Mouse (Mus musculus): Measurements from ENCODE around the gene Phc3. TPM values are rescaled to one million over a fixed set of nuclear protein-coding genes. Genes with fewer than 3 reads are reported as not detected.

Phc3 gene
- polyA plus RNA-seq, 1 experiment, result 62.1 TPM

DNA sequence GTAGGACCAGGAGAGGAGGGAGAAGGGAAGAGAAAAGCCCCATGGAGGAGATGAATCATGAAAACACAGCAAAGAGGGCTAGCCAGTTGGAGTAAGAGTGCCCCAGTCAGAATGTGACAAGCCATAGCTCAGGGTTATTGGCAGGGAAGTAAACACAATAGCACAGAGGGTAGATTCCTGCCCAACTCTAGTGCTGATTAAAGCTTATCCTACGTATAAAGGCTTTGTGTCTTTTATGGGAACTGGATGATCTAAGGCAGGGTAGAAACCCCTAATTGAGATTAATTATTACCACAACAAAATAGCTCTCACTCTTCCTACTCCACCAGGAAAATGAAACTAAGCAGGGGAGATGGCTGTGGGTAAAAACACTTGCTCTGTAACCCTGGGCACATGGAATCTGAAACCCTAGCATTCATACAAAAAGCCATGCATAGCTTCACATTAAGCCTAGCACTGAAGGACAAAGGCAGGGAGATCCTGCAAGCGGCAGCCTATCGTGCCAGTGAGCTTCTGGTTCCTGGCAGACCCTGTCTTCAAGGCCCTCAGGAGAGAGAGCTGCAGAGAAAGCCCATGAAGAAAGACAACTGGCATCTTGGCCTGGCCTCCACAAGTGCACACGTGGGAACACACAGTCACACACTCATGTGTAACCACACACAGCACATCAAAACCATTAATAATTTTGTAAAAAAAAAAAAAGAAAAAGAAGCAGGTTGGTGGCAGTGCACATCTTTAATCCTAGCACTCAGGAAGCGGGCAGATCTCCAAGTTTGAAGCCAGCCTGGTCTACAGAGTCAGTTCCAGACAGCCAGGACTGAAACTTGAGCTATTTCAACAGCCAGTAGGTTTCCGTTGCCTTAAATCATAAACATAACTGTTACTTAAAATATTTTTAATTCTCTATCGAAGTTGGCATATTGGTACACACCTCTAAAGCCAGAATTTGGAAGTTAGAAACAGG is 9.1 kb downstream of the Phc3 start:
- Histone ChIP-seq H3K4me3 (ENCODE audit: control insufficient read depth, insufficient read depth, low read length) (no peak overlapping the region), H3K27ac (ENCODE audit: control insufficient read depth, insufficient read depth, low read length) (no peak overlapping the region), H3K4me1 (replicated peaks; ENCODE audit: control insufficient read depth, insufficient read depth, low read length) (no peaks in the 10 kb centered on the region), H3K27me3 (ENCODE audit: control insufficient read depth, insufficient read depth, low read length) (no peaks in the 10 kb centered on the region), H3K36me3 (ENCODE audit: control insufficient read depth, insufficient read depth, low read length) (peaks cover 77% of the 10 kb centered on the region)
- no peak for DNase-seq
- no peak for TF ChIP-seq CTCF (IDR thresholded peaks at IDR 0.05; ENCODE audit: borderline replicate concordance, control insufficient read depth, extremely low read depth, insufficient read depth, low read length, poor library complexity)
- no peak for TF ChIP-seq POLR2A (IDR thresholded peaks at IDR 0.05; ENCODE audit: control insufficient read depth, extremely low read depth, insufficient read depth, low read length, poor library complexity)
- WGBS, result 94% methylated on average over 7 of the region's 7 CpGs

DNA sequence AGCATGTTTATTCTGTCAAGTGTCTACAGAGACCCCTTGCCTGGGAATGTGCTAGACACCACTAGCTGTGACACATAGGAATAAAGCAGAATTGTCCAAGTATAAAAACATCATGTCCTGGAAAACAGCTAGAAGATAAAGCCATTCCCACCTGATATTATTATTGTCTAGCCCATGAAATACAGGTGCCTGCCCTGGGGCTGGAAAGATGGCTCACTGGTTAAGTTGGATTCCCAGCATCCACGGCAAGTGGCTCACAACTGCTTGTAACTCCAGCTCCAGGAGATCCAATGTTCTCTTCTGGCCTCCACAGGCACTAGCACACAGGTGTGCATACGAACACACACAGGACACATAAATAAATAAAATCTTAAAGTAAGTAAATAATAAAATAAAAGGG is 10.5 kb downstream of the Phc3 start:
- H3K4me1 ChIP-seq (replicated peaks; ENCODE audit: control insufficient read depth, insufficient read depth, low read length), result no peaks in the 10 kb centered on the region
- H3K4me3 ChIP-seq (ENCODE audit: control insufficient read depth, insufficient read depth, low read length), result no peak overlapping the region
- H3K27ac ChIP-seq (ENCODE audit: control insufficient read depth, insufficient read depth, low read length), result no peak overlapping the region
- 96% methylated on average over 2 of the region's 2 CpGs for WGBS
- no peaks in the 10 kb centered on the region for H3K27me3 ChIP-seq (ENCODE audit: control insufficient read depth, insufficient read depth, low read length)
- TF ChIP-seq CTCF (IDR thresholded peaks at IDR 0.05; ENCODE audit: borderline replicate concordance, control insufficient read depth, extremely low read depth, insufficient read depth, low read length, poor library complexity) (no peak), POLR2A (IDR thresholded peaks at IDR 0.05; ENCODE audit: control insufficient read depth, extremely low read depth, insufficient read depth, low read length, poor library complexity) (no peak)
- peaks cover 79% of the 10 kb centered on the region for H3K36me3 ChIP-seq (ENCODE audit: control insufficient read depth, insufficient read depth, low read length)
- DNase-seq, result no peak

DNA sequence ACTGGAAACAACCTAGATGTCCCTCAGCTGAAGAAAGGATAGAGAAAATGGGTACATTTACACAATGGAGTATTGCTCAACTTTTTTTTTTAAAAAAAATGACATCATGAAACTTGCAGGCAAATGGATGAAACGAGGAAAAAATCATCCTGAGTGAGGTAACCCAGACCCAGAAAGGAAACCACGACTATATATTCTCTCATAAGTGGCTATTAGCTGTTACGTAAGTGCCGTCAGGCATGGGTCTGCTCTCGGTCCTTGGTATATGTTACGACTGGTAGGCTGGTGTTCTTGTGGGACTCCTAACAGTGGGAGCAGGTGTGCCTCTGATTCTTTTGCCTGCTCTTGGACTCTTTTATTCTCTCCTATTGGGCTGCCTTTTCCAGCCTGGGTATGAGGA is 12.9 kb downstream of the Phc3 start:
- Histone ChIP-seq H3K27me3 (ENCODE audit: control insufficient read depth, insufficient read depth, low read length) (no peaks in the 10 kb centered on the region), H3K4me3 (ENCODE audit: control insufficient read depth, insufficient read depth, low read length) (no peak overlapping the region), H3K4me1 (replicated peaks; ENCODE audit: control insufficient read depth, insufficient read depth, low read length) (no peaks in the 10 kb centered on the region), H3K36me3 (ENCODE audit: control insufficient read depth, insufficient read depth, low read length) (peaks cover 62% of the 10 kb centered on the region), H3K27ac (ENCODE audit: control insufficient read depth, insufficient read depth, low read length) (no peak overlapping the region)
- no peak for DNase-seq
- WGBS, result 87% methylated on average over 6 of the region's 6 CpGs
- TF ChIP-seq POLR2A (IDR thresholded peaks at IDR 0.05; ENCODE audit: control insufficient read depth, extremely low read depth, insufficient read depth, low read length, poor library complexity) (no peak), CTCF (IDR thresholded peaks at IDR 0.05; ENCODE audit: borderline replicate concordance, control insufficient read depth, extremely low read depth, insufficient read depth, low read length, poor library complexity) (no peak)

DNA sequence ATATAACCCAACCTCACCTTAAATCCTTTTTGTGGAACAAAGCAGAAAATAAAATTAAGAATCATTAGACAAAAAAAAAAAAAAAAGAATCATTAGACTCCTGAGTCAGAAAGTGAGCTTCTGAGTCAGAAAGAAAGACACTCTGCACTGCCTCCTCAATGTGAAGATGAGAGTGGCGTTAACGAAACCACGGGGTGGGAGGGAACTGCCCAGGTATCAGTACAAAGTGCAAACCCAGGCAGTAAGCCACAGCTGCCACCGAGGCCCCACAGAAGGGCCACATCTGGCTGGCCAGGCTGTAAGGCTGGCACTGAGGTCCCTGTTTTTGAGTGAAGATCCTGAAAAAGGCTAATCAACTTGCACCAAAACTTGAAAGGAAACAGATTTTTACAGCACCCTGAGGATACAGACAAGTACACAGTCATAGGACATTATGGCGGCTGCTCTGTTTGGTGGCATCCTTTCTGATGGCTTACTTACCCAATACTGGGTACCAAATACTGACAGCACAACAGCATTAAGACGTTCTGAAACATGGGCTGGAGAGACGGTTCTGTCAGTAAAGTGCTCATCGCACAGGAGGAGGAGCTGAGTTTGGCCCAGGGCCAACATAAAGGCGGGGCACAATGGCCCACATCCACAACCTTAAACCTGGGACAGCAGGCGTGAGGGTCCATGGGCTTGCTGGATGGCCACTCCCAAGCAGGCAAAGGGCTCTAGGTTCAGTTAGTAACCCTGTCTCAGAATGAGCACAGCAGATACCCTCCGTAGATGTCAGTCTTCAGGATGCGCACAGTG is 16.7 kb downstream of the Phc3 start:
- no peaks in the 10 kb centered on the region for H3K4me1 ChIP-seq (replicated peaks; ENCODE audit: control insufficient read depth, insufficient read depth, low read length)
- H3K27ac ChIP-seq (ENCODE audit: control insufficient read depth, insufficient read depth, low read length), result no peak overlapping the region
- WGBS, result 76% methylated on average over 12 of the region's 12 CpGs
- H3K27me3 ChIP-seq (ENCODE audit: control insufficient read depth, insufficient read depth, low read length), result no peaks in the 10 kb centered on the region
- TF ChIP-seq CTCF (IDR thresholded peaks at IDR 0.05; ENCODE audit: borderline replicate concordance, control insufficient read depth, extremely low read depth, insufficient read depth, low read length, poor library complexity), result no peak
- no peak for TF ChIP-seq POLR2A (IDR thresholded peaks at IDR 0.05; ENCODE audit: control insufficient read depth, extremely low read depth, insufficient read depth, low read length, poor library complexity)
- no peak overlapping the region for H3K4me3 ChIP-seq (ENCODE audit: control insufficient read depth, insufficient read depth, low read length)
- H3K36me3 ChIP-seq (ENCODE audit: control insufficient read depth, insufficient read depth, low read length), result peaks cover 43% of the 10 kb centered on the region
- no peak for DNase-seq

DNA sequence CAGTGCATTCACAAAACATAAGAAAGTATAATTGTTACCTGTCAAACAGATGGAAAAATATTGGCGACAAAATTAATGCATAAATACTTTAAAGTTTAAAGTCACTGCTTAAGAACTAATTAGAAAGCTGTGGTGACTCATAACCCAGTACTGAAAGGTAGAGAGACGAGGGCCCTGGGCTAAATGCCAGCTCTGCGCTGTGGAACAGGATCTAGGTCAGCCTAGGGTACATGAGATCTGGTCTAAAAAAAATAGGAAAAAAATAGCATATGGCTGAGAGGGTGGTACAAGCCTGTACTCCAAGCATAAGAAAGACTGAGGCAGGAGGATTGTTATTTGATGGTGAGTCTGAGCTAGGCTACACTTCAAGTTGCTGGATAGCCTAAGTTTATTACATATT is 17.6 kb downstream of the Phc3 start:
- TF ChIP-seq POLR2A (IDR thresholded peaks at IDR 0.05; ENCODE audit: control insufficient read depth, extremely low read depth, insufficient read depth, low read length, poor library complexity) (no peak), CTCF (IDR thresholded peaks at IDR 0.05; ENCODE audit: borderline replicate concordance, control insufficient read depth, extremely low read depth, insufficient read depth, low read length, poor library complexity) (no peak)
- WGBS, result 92% methylated on average over 3 of the region's 3 CpGs
- H3K27ac ChIP-seq (ENCODE audit: control insufficient read depth, insufficient read depth, low read length), result no peak overlapping the region
- no peak for DNase-seq
- peaks cover 39% of the 10 kb centered on the region for H3K36me3 ChIP-seq (ENCODE audit: control insufficient read depth, insufficient read depth, low read length)
- no peaks in the 10 kb centered on the region for H3K27me3 ChIP-seq (ENCODE audit: control insufficient read depth, insufficient read depth, low read length)
- H3K4me3 ChIP-seq (ENCODE audit: control insufficient read depth, insufficient read depth, low read length), result no peak overlapping the region
- H3K4me1 ChIP-seq (replicated peaks; ENCODE audit: control insufficient read depth, insufficient read depth, low read length), result no peaks in the 10 kb centered on the region

DNA sequence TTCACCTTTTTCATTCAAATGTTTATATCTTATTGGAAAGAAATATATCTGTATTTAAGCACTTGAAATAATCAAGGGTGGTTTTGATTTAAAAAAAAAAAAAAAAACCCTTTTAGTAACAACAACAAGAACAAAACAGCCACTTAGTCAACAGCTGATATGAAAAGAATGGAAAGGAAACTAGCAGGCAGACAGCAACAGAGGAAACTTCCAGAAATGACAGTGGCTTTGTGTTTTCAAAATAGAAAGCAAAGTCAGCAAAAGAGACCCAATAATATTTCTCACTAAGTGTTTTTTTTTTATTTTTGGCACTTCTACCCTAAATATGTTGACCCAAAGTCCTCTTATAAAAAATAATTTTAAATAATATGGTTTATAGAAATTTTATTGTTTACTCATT is 34.8 kb downstream of the Phc3 start:
- Histone ChIP-seq H3K4me3 (ENCODE audit: control insufficient read depth, insufficient read depth, low read length) (no peak overlapping the region), H3K4me1 (replicated peaks; ENCODE audit: control insufficient read depth, insufficient read depth, low read length) (no peaks in the 10 kb centered on the region), H3K27me3 (ENCODE audit: control insufficient read depth, insufficient read depth, low read length) (no peaks in the 10 kb centered on the region), H3K36me3 (ENCODE audit: control insufficient read depth, insufficient read depth, low read length) (peaks cover 39% of the 10 kb centered on the region), H3K27ac (ENCODE audit: control insufficient read depth, insufficient read depth, low read length) (no peak overlapping the region)
- TF ChIP-seq CTCF (IDR thresholded peaks at IDR 0.05; ENCODE audit: borderline replicate concordance, control insufficient read depth, extremely low read depth, insufficient read depth, low read length, poor library complexity) (no peak), POLR2A (IDR thresholded peaks at IDR 0.05; ENCODE audit: control insufficient read depth, extremely low read depth, insufficient read depth, low read length, poor library complexity) (no peak)
- no peak for DNase-seq

Data from thymus, adult 2 months (tissue).